Mouse (Mus musculus) megakaryocyte, embryonic 14.5 days (primary cell): Measurements from ENCODE around the gene Snrpg.

Source experiments
- FLI1 ChIP-seq: IDR thresholded peaks from 2 replicates; pipeline ENCODE4 v1.6.1; 2012; ENCODE audit warnings: low read length, inconsistent platforms, mixed read lengths
- GATA1 ChIP-seq: IDR thresholded peaks from 3 replicates; pipeline ENCODE4 v1.6.1; 2012; ENCODE audit warnings: mixed read lengths, low read length, inconsistent platforms, borderline replicate concordance

DNA sequence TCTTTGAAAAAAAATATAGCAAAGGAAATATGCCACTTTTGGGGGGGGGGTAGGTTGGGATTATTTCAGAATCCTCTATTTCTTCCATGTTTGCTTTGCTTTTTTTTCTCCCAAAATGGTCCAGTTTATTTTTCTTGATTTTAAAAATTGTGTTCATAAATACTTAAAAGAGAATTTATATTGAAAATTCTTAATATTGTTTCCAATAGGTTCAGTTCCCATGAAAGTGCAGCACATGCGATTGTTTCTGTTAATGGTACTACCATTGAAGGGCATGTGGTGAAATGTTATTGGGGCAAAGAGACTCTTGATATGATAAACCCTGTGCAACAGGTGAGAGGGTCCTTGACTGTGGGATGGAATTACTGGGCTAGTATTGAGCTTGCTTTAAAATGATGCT is 55.3 kb downstream of the Snrpg start, which contains the start of gene Gm44790:
- TF ChIP-seq GATA1 (no peak), FLI1 (no peak)
